Mouse (Mus musculus) small intestine, adult 2 months (tissue): Measurements from ENCODE around the gene Prpf31.

Experiments used
- CTCF ChIP-seq: fragments of 200-500 bp; IDR thresholded peaks from 2 replicates; pipeline ENCODE4 v1.5.1; 2012; ENCODE audit warnings: low read depth, mild to moderate bottlenecking, control low read depth, inconsistent platforms, low read length, moderate library complexity, mixed read lengths; ENCODE audit not compliant: insufficient replicate concordance, insufficient read length; ENCODE audit errors: extremely low read depth
- POLR2A ChIP-seq: fragments of 200-500 bp; IDR thresholded peaks from 2 replicates; pipeline ENCODE4 v1.6.1; 2012; ENCODE audit warnings: low read depth, mild to moderate bottlenecking, control low read depth, inconsistent platforms, low read length, moderate library complexity

- TF ChIP-seq CTCF (no peak), POLR2A (no peak)
Observed at GRCm38 (mm10) chr7:3656966-3657365, 27.2 kb downstream of the Prpf31 start.
